Mouse (Mus musculus) c-Kit-negative CD71-positive TER-119-positive erythroid progenitor cells, embryonic 14.5 days (primary cell): Measurements from ENCODE around the gene Rps29.

Source experiments
- DNase-seq: peaks from one replicate; pipeline ENCODE4 v3.0.0-alpha.2; 2013; ENCODE audit warnings: low read depth, low spot score

Rps29 gene

DNA sequence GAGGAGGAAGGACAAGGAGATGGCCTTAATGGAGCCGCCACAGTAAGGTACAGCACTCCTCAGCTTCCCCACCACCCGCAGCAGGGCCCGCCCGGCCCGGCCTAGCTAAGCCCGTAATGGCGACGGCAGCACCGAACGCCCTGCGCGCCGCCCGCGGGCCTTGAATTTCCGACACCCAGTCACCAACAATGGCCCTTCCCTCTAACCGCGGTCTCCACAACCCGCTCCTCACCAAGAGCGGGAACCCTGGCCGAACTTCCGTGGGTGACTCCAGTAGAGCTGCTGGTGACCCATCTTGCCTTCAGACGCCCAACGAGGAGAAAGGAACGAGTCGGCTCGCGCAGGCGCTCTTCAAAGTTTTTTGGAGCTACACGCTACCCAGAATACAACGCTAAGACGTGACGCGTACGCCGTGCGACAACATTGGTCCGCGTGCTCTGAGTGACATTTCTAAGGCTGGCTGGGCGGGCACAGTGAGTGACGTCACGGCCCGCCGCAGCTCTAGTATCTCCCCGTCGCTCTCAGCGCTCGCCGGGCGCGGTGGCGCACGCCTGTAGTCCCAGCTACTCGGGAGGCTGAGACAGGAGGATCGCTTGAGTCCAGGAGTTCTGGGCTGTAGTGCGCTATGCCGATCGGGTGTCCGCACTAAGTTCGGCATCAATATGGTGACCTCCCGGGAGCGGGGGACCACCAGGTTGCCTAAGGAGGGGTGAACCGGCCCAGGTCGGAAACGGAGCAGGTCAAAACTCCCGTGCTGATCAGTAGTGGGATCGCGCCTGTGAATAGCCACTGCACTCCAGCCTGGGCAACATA is at the start of gene Rps29:
Gene Rps29 (minus strand): TSS at position 422 of the 813 bp plus-strand sequence.
- peak; percentile 99 for DNase-seq

GRCm38 (mm10) chr12:69208520-69208919 is 49.5 kb upstream of the Rps29 start:
- no peak for DNase-seq

DNA sequence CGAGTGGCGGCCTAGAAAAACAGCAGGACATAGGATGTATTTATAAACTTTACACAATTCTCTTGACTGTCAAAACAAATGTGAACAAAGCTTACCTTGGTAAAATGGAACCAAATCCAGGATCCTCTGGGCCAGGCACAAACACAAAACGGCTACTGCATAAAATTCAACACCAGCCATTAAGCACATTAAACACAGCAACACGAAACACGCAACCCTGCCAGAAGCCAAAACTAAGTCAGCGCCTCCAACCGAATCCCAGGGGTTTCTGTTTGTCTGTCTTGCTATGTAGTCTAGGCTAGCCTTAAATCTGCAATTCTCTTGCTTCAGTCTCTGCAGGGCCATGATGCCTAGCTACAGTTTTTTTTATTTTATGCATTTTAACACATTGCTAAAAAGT is 48.9 kb upstream of the Rps29 start:
- no peak for DNase-seq

DNA sequence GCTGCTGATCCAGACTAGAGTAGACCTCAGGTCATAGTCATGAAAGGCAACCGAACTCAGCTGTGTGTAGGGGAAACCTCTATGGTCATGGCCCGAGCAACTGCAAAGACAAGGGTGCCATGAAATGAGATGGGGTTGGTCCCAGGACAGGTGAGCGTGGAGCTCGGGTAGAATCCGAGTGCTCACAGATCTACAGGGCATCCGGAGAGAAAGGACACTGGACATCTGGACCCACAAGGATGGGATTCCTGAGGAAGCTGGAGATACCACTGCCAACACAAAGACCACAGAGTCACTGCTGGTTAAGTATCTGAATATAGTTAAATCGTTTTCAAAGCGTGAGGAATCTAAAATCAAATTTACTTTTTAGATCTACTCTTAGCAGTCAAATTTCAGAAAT is 48.4 kb upstream of the Rps29 start:
- DNase-seq, result no peak

DNA sequence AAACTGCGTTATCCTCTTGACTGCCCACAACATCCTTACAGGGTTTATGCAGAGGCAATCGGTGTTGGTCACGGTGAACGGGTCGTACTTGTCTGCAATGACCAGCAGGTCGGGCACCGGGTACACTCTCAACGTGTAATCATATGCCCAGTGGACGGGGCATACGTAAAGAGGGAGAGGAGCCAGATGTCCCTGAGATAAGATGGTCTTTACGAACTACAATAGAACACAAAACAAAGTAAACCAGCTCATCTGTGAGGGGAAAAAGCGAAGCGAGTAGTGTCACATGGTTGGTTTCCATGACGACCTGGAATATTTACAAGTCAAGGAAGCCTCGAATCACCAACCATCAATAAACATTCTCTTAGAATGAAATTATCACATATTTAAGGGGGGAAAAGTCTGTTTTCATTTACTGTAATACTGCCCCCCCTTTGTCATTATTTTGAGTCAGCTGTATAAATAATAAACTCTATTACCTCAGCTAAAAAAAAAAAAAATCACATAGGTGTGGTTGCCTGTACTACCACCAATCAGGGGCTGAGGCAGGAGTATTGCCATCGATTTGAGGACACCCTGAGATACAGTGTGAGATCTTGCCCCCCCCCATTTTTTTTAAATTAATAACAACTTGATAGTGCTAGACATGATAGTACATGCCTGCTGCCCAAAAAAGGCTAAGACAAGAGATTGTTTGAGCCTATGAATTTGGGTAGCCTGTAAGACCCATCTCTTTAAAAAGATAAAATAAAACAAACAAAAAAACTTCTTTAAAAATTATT is 45.3 kb upstream of the Rps29 start, which contains the start of gene Gm49384:
Gene Gm49384 (minus strand): TSS at position 216 of the 782 bp plus-strand sequence.
- no peak for DNase-seq

DNA sequence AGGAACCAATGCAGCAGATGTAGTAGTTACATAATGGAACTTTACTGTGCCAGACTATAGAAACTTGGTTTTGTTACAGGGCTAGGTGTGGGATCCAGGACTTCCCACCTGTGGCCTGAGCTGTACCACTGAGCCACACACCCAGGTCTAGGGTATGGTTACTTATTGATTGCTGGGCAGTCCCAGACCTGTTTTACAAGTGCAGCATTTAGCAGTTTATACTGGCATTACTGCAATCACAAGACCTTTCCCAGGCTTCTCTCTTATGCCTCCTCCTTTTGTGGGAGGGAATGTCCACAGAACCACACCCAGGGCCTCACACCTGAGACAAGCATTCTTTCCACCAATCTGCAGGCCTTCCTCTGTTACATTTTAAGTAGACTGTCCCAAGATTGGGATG is 40.0 kb upstream of the Rps29 start:
- DNase-seq, result no peak

GRCm38 (mm10) chr12:69198164-69198535 is 39.2 kb upstream of the Rps29 start, which contains the start of gene Dnaaf2:
Dnaaf2 (minus strand) TSS chr12:69198429.
- peak; percentile 62 for DNase-seq

- peak; percentile 60 for DNase-seq
Observed at GRCm38 (mm10) chr12:69197378-69198163, 38.6 kb upstream of the Rps29 start.

DNA sequence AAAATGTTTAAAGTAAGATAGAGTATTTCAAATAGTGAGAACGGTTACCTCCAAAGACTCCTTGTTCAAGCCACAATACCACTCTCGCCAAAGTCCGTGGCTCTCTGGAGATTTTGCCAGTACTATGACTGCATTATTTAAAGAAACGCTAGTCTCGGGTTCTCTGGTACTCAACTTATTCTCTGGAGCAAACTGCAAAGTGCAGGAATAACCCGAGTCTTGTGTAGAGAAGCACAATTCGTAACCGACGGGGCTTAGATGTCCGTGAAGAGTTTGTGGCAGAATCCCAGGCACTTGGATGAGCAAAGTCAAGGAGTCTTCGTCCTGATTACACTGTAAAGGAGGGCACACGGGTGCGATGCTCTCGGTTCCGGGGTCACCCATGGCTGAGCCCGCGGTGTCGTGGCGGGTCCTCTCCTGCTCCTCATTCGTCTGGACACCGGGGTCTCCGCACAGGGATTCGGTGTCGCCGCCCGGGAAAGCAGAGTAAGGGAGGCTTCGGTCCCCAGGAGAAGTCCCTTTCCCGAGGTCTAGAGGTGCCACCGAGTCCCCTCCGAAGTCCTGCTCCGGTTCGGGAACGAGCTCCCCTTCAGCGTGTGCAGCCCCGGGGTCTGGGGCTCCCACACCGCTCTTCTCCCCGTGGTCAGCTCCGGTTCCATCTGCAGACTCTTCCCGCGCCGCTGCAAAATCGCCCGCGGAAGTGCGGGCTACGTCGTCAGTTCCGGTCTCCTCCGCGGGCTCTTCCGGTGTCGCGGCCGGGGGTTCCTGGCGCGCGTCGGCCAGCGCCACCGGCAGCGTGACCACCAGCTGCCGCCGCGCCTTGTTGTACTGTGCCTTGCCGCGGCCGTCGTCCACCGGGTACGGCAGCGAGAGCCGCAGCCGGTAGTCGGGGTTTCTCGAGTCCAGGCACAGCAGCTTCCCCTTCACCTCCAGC is 37.7 kb upstream of the Rps29 start, which contains the start of gene Gm49383:
Gene Gm49383 (minus strand): TSS at position 661 of the 934 bp plus-strand sequence.
- peak; percentile 58 for DNase-seq

- no peak for DNase-seq
Observed at GRCm38 (mm10) chr12:69192637-69193036, 33.7 kb upstream of the Rps29 start.

DNA sequence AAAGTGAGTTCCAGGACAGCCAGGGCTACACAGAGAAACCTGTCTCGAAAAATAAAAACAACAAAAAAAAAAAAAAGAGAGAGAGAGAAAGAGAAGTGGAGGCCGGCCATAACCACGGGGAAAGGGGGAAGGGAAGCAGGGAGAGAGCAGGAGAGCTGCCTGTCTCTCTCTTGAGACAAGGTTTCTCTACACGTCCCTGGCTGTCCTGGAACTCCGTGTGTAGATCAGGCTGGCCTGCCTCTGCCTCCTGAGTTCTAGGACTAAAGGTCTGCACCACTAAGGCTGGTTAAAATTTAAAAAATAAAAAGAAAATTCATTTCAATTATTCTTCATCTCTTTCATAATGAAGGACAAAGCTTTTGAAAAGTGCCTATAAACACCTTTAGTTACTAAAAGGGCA is 32.4 kb upstream of the Rps29 start:
- DNase-seq, result no peak

GRCm38 (mm10) chr12:69190522-69190921 is 31.5 kb upstream of the Rps29 start:
- DNase-seq, result no peak

DNA sequence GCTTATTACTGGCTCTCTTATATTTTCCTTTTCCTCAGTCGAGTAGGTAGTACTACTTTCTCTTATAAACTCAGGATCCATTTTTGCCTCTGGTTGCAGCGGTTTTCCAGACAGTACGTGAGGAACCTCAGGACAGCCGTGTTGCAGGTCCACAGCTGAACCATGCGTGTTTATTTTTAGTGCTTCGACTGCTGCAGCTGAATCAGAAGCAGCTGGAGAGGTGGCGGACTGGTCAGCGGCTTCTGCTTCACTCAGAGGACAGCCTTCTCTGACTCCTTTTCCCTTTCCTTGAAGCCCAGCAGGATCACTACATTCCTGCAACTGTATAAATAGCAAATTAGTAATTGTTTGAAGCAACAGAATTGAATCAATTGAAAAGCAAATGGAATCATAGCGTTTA is 31.1 kb upstream of the Rps29 start:
- DNase-seq, result no peak

DNA sequence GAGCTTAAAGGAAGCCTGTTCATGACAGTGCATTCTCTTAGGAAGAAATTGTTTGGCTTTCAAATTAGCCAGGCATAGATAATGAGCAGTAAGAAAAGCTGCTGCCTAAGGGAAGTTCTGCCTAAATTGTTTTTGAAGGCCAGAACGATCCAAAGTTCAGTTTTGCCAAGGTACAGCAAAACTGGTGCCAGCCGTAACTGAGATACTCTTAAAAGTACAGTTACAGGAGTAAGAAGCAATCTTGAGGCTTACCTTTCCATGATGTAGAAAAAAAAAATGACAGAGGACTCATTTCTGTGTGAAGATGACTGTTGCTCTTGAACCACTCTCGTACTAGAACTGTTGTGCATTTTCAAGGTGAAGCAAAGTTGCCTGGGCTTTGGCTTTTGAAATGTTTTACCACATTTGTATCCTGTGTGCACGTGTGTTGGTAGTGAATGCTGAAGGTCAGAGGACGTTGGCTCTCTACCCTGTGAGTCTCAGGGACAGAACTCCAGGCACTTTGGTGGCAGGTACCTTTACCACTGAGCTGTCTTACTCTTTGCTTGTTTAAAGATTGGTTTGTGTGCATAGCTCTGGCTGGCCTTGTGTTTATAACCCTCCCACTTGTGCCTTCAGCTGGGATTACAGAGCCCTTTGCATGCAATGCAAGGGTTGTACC is 28.0 kb upstream of the Rps29 start:
- DNase-seq, result no peak

GRCm38 (mm10) chr12:69185371-69185770 is 26.4 kb upstream of the Rps29 start:
- DNase-seq, result no peak

DNA sequence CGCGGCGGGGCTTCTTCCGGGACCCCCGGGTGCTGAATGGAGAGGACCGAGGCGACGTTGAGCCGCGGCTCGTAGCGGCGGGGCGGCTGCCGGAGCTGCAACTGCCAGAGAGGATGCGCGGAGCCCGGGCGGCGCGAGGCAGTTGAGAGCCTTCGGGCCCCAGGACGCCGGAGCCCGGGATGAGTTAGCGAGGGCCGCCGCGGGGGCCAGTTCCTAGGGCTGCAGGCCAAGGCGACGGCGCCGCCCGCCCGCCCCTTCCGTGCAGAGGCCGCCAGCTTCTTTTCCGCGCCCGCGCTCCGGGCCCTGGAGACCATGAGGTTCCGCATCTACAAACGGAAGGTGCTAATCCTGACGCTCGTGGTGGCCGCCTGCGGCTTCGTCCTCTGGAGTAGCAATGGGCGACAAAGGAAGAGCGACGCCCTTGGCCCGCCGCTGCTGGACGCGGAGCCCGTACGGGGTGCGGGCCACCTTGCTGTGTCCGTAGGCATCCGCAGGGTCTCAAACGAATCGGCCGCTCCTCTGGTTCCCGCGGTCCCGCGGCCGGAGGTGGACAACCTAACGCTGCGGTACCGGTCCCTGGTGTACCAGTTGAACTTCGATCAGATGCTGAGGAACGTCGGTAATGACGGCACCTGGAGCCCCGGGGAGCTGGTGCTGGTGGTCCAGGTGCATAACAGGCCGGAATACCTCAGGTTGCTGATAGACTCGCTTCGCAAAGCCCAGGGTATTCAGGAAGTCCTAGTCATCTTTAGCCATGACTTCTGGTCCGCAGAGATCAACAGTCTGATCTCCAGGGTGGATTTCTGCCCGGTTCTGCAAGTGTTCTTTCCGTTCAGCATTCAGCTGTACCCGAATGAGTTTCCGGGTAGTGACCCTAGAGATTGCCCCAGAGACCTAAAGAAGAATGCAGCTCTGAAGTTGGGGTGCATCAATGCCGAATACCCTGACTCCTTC is 25.6 kb upstream of the Rps29 start:
- peak; percentile 47 for DNase-seq

GRCm38 (mm10) chr12:69183583-69184308 is 24.8 kb upstream of the Rps29 start, which contains the start of the genes Rpl36al and Mgat2:
Rpl36al (minus strand) TSS chr12:69184083.
Mgat2 (plus strand) TSS chr12:69184157.
- DNase-seq, result peak; percentile 99

DNA sequence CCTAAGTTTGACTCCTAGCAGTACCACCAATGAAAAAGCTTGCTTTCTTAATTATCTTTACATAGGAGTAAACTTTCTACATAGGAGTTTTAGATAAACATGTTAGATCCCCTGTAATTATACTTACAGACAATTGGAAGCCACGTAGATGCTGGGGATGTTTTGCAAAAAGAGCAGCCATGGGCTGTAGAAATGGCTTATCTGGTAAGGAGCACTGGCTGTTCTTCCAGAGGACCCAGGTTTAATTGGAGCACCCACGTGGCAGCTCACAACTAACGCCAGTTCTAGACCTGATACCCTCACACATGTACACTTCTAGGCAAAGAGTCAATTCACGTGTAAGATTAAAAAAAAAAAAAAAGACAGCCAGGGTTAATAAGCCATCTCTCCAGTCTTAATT is 22.8 kb upstream of the Rps29 start:
- no peak for DNase-seq
